Mouse (Mus musculus): ENCODE results near the gene Rnf220. TPM values are rescaled to one million over a fixed set of nuclear protein-coding genes. Genes with fewer than 3 reads are reported as not detected.
A peak's percentile ranks its signal among the peaks of the same experiment; 100 is the strongest.

Rnf220 gene
- polyA plus RNA-seq, 1 experiment from 2014 or later: 97.1 TPM

- H3K9ac ChIP-seq: no peak overlapping the region
- peaks cover 90% of the 10 kb centered on the region for H3K27me3 ChIP-seq
- WGBS: 79% methylated on average over 9 of the region's 9 CpGs
- ATAC-seq (ENCODE audit: low read depth): no peak
- H3K9me3 ChIP-seq: no peaks in the 10 kb centered on the region
- no peak overlapping the region for H3K4me3 ChIP-seq
- H3K4me1 ChIP-seq (replicated peaks): peaks cover 67% of the 10 kb centered on the region
- H3K27ac ChIP-seq (replicated peaks): peak overlapping the region; percentile 39; the same call in 1 of the 2 replicates
- H3K4me2 ChIP-seq: no peak overlapping the region; the same call in 1 of the 2 replicates
- no peaks in the 10 kb centered on the region for H3K36me3 ChIP-seq
Measured at GRCm38 (mm10) chr4:117318508-117318907, 178.3 kb downstream of the Rnf220 start.

GRCm38 (mm10) chr4:117317701-117318190 is 179.1 kb downstream of the Rnf220 start:
- Histone ChIP-seq H3K9ac (peak overlapping the region; percentile 6; the same call in 1 of the 2 replicates), H3K27me3 (peaks cover 90% of the 10 kb centered on the region), H3K27ac (replicated peaks) (peak overlapping the region; percentile 39; the same call in 1 of the 2 replicates), H3K4me1 (replicated peaks) (peaks cover 66% of the 10 kb centered on the region), H3K36me3 (no peaks in the 10 kb centered on the region), H3K9me3 (no peaks in the 10 kb centered on the region), H3K4me2 (peak overlapping the region; percentile 41), H3K4me3 (no peak overlapping the region; the same call in 1 of the 2 replicates)
- 10% methylated on average over 18 of the region's 18 CpGs for WGBS
- ATAC-seq (ENCODE audit: low read depth): 0 out of 2 replicates have a peak, but pooled peaks have one; percentile 34

- Histone ChIP-seq H3K4me2 (peak overlapping the region; percentile 41; the same call in 1 of the 2 replicates), H3K27ac (replicated peaks) (peak overlapping the region; percentile 39), H3K9me3 (no peaks in the 10 kb centered on the region), H3K4me1 (replicated peaks) (peaks cover 66% of the 10 kb centered on the region), H3K27me3 (peaks cover 90% of the 10 kb centered on the region), H3K9ac (peak overlapping the region; percentile 6; the same call in 1 of the 2 replicates), H3K36me3 (no peaks in the 10 kb centered on the region), H3K4me3 (no peak overlapping the region)
- WGBS: 15% methylated on average over 6 of the region's 6 CpGs
- peak; percentile 25; the same call in 1 of the 2 replicates for ATAC-seq (ENCODE audit: low read depth)
Measured at GRCm38 (mm10) chr4:117316800-117317199, 180.1 kb downstream of the Rnf220 start.

GRCm38 (mm10) chr4:117314849-117315500 is 181.9 kb downstream of the Rnf220 start:
- Histone ChIP-seq H3K9ac (no peak overlapping the region), H3K27me3 (peaks cover 89% of the 10 kb centered on the region), H3K36me3 (no peaks in the 10 kb centered on the region), H3K4me2 (no peak overlapping the region), H3K9me3 (no peaks in the 10 kb centered on the region), H3K4me1 (replicated peaks) (peaks cover 65% of the 10 kb centered on the region), H3K27ac (replicated peaks) (no peak overlapping the region), H3K4me3 (no peak overlapping the region)
- ATAC-seq (ENCODE audit: low read depth): no peak
- 58% methylated on average over 16 of the region's 16 CpGs for WGBS

GRCm38 (mm10) chr4:117313085-117313424 is 183.8 kb downstream of the Rnf220 start:
- H3K36me3 ChIP-seq: no peaks in the 10 kb centered on the region
- H3K27me3 ChIP-seq: peaks cover 83% of the 10 kb centered on the region
- peaks cover 57% of the 10 kb centered on the region for H3K4me1 ChIP-seq (replicated peaks)
- no peaks in the 10 kb centered on the region for H3K9me3 ChIP-seq
- no peak overlapping the region for H3K4me3 ChIP-seq
- H3K9ac ChIP-seq: no peak overlapping the region
- no peak overlapping the region for H3K27ac ChIP-seq (replicated peaks)
- no peak for ATAC-seq (ENCODE audit: low read depth)
- 7% methylated on average over 4 of the region's 4 CpGs for WGBS
- H3K4me2 ChIP-seq: no peak overlapping the region

GRCm38 (mm10) chr4:117312416-117313084 is 184.3 kb downstream of the Rnf220 start:
- H3K27me3 ChIP-seq: peaks cover 86% of the 10 kb centered on the region
- no peak overlapping the region for H3K27ac ChIP-seq (replicated peaks)
- H3K36me3 ChIP-seq: no peaks in the 10 kb centered on the region
- no peak for ATAC-seq (ENCODE audit: low read depth)
- peak overlapping the region; percentile 19; the same call in 1 of the 2 replicates for H3K4me2 ChIP-seq
- H3K9ac ChIP-seq: 0 out of 2 replicates have a peak overlapping the region, but pooled peaks have one; percentile 38
- peaks cover 53% of the 10 kb centered on the region for H3K4me1 ChIP-seq (replicated peaks)
- no peak overlapping the region for H3K4me3 ChIP-seq
- no peaks in the 10 kb centered on the region for H3K9me3 ChIP-seq
- 3% methylated on average over 26 of the region's 26 CpGs for WGBS

GRCm38 (mm10) chr4:117311891-117312290 is 185.0 kb downstream of the Rnf220 start:
- Histone ChIP-seq H3K36me3 (no peaks in the 10 kb centered on the region), H3K4me3 (no peak overlapping the region), H3K9ac (no peak overlapping the region), H3K9me3 (no peaks in the 10 kb centered on the region), H3K27me3 (peaks cover 93% of the 10 kb centered on the region), H3K4me1 (replicated peaks) (peaks cover 53% of the 10 kb centered on the region), H3K4me2 (no peak overlapping the region), H3K27ac (replicated peaks) (no peak overlapping the region)
- no peak for ATAC-seq (ENCODE audit: low read depth)
- WGBS: 18% methylated on average over 5 of the region's 5 CpGs

GRCm38 (mm10) chr4:117309427-117309826 is 187.4 kb downstream of the Rnf220 start:
- H3K27me3 ChIP-seq: peaks cover 93% of the 10 kb centered on the region
- no peak for ATAC-seq (ENCODE audit: low read depth)

GRCm38 (mm10) chr4:117307270-117307669 is 189.6 kb downstream of the Rnf220 start:
- 62% methylated on average over 6 of the region's 6 CpGs for WGBS
- Histone ChIP-seq H3K27ac (replicated peaks) (no peak overlapping the region), H3K36me3 (no peaks in the 10 kb centered on the region), H3K27me3 (peaks cover 93% of the 10 kb centered on the region), H3K4me3 (no peak overlapping the region), H3K9me3 (no peaks in the 10 kb centered on the region), H3K4me1 (replicated peaks) (peaks cover 45% of the 10 kb centered on the region), H3K9ac (no peak overlapping the region), H3K4me2 (no peak overlapping the region)
- no peak for ATAC-seq (ENCODE audit: low read depth)

More at GRCm38 (mm10) chr4:117309427-117309826, 187.4 kb downstream of the Rnf220 start:
- H3K36me3 ChIP-seq: no peaks in the 10 kb centered on the region
- peaks cover 39% of the 10 kb centered on the region for H3K4me1 ChIP-seq (replicated peaks)
- H3K4me2 ChIP-seq: no peak overlapping the region
- no peak overlapping the region for H3K27ac ChIP-seq (replicated peaks)
- WGBS: 100% methylated on average over 1 of the region's 1 CpGs
- no peak overlapping the region for H3K9ac ChIP-seq
- H3K4me3 ChIP-seq: no peak overlapping the region
- H3K9me3 ChIP-seq: no peaks in the 10 kb centered on the region

GRCm38 (mm10) chr4:117305461-117305860 is 191.4 kb downstream of the Rnf220 start:
- H3K4me1 ChIP-seq (replicated peaks): peaks cover 45% of the 10 kb centered on the region
- 73% methylated on average over 6 of the region's 7 CpGs for WGBS

GRCm38 (mm10) chr4:117304239-117305025 is 192.4 kb downstream of the Rnf220 start:
- Histone ChIP-seq H3K4me1 (replicated peaks) (peaks cover 55% of the 10 kb centered on the region), H3K4me3 (peak overlapping the region; percentile 32), H3K27ac (replicated peaks) (no peak overlapping the region), H3K27me3 (peaks cover 94% of the 10 kb centered on the region), H3K9me3 (no peaks in the 10 kb centered on the region), H3K4me2 (peak overlapping the region; percentile 63), H3K9ac (peak overlapping the region; percentile 63), H3K36me3 (no peaks in the 10 kb centered on the region)
- no peak for ATAC-seq (ENCODE audit: low read depth)
- 3% methylated on average over 54 of the region's 54 CpGs for WGBS

More at GRCm38 (mm10) chr4:117305461-117305860, 191.4 kb downstream of the Rnf220 start:
- Histone ChIP-seq H3K4me3 (no peak overlapping the region), H3K27me3 (peaks cover 93% of the 10 kb centered on the region), H3K27ac (replicated peaks) (no peak overlapping the region), H3K9me3 (no peaks in the 10 kb centered on the region), H3K36me3 (no peaks in the 10 kb centered on the region), H3K4me2 (no peak overlapping the region), H3K9ac (no peak overlapping the region)
- no peak for ATAC-seq (ENCODE audit: low read depth)
